Mouse (Mus musculus): ENCODE measurements around the gene Chtf18.
"Not testable (repeated sequence)": the region's sequence is repeated elsewhere in the genome, so short reads cannot be mapped to it uniquely, and the experiment has no call there.

Chtf18 gene

GRCm38 (mm10) chr17:25727265-25728008 lies at the start of gene Chtf18, which contains the start of gene Rpusd1:
TSS of gene Chtf18 (minus strand) at chr17:25727419.
TSS of gene Rpusd1 (plus strand) at chr17:25727670.
- DNase-seq (ENCODE audit: low spot score in 2 of 2): peak; percentile 100

DNA sequence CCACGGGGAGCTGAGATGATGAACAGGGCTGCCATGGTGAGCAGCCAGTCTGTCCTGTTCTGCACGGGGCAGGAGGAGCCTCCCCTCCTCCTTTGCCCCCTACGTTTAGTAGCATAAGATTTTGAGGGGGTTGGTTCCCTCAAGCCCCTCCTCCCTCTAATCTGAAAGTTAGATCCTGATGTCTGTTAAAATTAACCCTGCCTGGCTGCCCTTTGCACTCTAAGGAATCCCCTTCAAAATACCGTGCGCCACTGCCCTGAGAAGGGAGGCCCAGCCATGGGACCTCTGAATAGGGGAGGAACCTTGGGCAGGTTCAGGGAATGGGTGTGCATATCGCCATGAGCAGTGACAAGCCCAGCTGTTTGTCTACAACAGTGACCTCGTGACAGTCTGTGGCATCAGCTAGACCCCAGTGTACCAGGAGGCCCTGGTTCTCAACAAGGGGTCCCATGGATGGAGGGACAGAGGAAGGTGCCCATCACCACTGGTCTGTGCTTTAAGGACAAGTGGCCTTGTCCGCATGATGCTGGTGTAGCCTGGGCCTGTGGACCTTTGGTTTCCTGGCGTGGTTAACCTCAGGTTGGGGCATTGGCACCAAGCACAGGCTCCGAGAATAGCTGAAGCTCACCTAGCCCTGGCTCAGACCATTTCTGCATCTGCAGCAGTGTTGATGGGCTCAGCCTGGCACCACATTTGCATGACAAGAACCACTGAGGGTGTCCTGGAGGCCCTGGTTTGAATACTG lies 48.3 kb upstream of the Chtf18 start:
- no peak for DNase-seq (ENCODE audit: low spot score in 2 of 2)

DNA sequence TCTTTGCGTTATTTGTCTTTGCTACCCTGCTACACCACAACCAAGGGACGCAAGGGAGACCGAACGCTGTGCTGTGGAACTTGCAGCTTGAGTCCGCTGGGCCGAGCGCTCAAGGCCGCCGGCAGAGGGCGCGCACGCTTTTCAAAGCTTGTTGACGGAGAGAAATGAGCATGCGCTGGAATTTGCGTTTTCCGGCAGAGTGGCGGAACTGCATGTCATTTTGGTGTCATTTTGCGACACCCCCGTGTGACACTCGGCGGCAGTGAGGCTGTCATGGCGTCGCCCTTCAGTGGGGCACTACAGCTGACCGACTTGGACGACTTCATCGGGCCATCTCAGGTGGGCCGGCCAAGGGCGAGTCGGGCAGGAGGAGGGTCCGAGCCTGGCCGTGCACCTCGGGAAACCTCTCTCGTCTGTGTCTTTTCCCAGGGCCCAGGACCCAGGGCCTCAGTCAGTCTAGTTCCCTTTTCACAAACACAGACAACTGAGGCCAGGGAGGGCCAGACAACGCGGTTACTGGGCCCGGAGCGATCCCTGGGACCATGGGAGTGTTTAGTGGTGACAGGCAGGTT lies 46.4 kb upstream of the Chtf18 start, which contains the start of gene Narfl:
Gene Narfl, plus strand, starts transcription at position 228 of the 572 bp plus-strand sequence.
- peak; percentile 98 to 99 for DNase-seq (ENCODE audit: low spot score in 2 of 2)

DNA sequence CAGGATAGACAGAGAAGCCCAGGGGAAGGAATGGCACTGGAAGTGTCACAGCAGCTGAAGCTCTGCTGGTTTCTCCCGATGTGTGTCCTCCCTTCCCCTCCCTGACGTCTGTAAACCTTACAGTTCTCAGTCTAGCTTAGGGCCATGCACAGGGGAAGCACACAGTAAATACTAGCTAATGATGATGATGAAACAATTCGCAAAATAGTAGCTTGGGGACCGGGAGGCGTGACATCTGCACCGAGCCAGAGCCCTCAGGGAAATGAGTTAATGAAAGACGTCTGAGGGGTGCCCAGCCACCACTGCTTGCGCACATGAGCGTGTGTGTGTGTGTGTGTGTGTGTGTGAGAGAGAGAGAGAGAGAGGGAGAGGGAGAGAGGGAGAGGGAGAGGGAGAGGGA lies 42.1 kb upstream of the Chtf18 start:
- DNase-seq (ENCODE audit: low spot score in 2 of 2): no peak

- no peak for DNase-seq (ENCODE audit: low spot score in 2 of 2)
Measured at GRCm38 (mm10) chr17:25765886-25766285, 38.7 kb upstream of the Chtf18 start.

- DNase-seq (ENCODE audit: low spot score in 2 of 2): no peak
Measured at GRCm38 (mm10) chr17:25762591-25762990, 35.4 kb upstream of the Chtf18 start.

- peak; percentile 44 to 73 for DNase-seq (ENCODE audit: low spot score in 2 of 2)
Measured at GRCm38 (mm10) chr17:25761561-25761970, 34.3 kb upstream of the Chtf18 start.

DNA sequence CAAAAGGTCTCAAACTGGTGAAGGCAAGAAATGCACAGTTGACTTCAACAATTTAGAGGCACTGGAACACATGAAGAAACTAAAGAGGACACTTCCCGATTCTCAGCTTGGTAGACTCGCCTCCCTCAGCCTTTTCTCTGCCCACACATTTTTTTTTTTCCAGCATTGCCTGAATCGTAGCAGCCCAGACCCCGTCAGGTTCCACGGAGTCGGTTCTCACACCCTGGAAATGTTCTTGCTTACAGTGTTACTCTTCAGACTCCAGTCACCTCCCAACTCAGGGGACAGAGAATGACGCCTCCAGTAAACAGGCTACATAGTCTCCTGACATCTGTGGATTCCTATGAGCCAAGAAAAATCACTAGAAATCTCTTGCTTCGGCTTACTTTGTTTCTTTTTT lies 32.9 kb upstream of the Chtf18 start:
- DNase-seq (ENCODE audit: low spot score in 2 of 2): no peak

DNA sequence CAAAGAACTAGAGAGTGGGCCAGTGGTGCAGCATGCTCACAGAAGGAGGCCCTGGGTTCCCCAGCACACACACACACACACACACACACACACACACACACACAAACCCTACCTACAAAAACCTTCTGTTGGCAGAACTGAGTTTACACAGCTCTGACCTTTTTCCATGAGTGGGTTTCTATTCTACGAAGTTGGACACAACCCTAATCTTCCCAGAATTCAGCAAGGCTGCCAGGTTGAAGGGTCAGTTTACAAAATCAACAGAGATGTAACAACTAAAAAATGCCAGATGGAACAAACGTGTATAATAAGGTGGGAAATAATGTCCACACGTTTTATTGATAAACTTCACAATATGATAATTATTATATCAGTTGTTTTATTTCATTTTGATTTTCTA lies 30.5 kb upstream of the Chtf18 start:
- DNase-seq (ENCODE audit: low spot score in 2 of 2): no peak

DNA sequence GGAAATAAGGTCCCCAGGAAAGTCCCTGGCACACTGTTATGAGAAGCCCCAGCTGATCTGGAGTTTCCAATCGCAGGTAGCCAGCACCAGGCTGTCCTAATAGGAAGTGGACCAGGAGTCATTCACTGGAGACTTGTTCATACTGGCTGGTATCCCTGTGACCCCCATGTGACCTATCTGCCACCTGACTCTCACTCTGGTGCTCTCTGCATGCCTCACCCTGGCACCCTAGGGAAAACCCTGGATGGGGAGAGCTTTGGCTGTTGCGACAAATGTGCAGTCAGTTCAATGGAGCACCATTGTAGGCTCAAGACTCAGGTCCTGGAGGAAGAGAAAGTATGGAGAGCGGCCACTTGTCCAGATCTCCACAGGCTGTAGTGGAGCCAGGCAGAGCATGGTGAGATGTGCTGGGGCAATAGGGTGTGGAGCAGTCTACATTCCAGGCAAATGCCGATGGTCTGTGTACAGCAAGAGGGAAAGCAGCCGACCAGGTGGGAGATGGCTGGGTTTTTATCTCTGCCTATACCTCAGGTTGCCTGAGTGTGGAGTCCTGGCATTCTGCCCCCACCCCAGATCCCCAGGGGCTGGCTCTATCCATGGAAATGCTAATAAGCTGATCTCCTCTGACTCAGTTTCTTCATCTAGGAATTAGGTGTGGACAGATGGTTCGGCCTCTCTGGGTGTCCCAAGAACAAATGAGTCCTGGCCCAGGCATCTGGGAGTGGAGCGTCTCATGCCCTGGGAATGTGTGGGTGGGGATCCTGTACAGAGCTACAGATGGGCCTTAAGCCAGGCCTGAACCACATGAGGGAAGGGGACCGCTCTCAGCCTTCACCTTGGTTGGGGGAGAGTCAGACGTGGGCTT lies 29.4 kb upstream of the Chtf18 start:
- DNase-seq (ENCODE audit: low spot score in 2 of 2): no peak

DNA sequence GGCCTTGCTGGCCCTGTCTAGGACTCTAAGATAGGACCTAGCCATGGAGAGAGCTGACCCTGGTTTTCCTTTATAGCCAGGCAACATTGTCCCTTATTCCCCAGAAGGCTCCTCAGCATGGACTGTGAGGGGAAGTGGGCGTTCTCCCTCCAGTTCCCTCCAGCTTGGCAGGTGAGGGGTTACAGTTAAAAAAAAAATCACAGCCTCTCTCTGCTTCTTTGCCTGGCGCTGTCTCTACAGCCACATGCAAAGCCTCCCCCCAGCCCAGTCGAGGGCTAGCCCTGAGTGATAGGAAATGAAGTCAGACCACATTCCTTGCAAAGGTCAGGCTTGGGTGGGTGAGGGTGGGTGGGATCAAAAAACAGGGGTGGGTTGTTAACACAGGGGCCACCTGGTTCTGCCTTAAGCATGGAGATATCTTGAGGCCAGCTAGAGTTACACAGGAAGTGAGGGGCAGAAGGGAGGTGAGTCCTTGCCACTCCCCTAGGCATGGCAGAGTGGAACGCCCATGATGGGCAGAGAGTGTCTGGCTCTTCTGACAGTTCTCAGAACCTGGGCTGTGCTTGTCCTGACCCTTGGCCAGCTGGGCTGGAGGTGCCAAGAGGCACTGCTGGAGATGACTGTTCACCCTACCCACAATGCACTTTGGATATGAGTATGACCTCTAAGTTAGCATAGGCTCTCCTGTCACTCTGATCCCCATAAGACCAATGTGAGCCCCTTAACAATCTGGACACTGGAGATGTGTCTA lies 28.6 kb upstream of the Chtf18 start:
- no peak for DNase-seq (ENCODE audit: low spot score in 2 of 2)

- DNase-seq (ENCODE audit: low spot score in 2 of 2): no peak
Measured at GRCm38 (mm10) chr17:25755086-25755485, 27.9 kb upstream of the Chtf18 start.

- DNase-seq (ENCODE audit: low spot score in 2 of 2): no peak
Measured at GRCm38 (mm10) chr17:25754241-25754640, 27.0 kb upstream of the Chtf18 start, which contains the start of gene Msln. TSS of gene Msln (minus strand) at chr17:25754378.

- peak in 1 of 2 experiments; percentile 73 for DNase-seq (ENCODE audit: low spot score in 2 of 2)
Measured at GRCm38 (mm10) chr17:25751446-25751845, 24.2 kb upstream of the Chtf18 start.

- DNase-seq (ENCODE audit: low spot score in 2 of 2): no peak
Measured at GRCm38 (mm10) chr17:25749314-25749713, 22.1 kb upstream of the Chtf18 start.

GRCm38 (mm10) chr17:25748238-25748637 lies 21.0 kb upstream of the Chtf18 start:
- no peak for DNase-seq (ENCODE audit: low spot score in 2 of 2)

DNA sequence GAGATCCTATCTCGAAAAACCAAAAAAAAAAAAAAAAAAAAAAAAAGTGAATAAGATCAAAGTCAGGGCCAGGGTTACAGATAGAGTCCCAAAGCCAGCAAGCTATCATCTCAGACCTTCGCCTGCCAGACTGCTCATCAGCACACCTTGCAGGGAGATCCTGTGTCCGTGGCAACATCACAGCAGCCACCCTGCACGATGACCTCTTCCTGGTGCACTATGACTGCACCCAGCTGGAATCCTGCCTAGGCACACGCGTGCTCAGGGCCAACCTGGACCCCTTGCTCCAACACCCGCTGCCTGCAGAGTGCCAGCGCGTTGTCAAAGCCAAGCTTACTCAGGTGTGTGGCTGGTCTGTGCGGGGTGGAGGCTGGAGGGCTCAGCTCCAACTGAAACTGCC lies 17.1 kb upstream of the Chtf18 start:
- DNase-seq (ENCODE audit: low spot score in 2 of 2): no peak

- no peak for DNase-seq (ENCODE audit: low spot score in 2 of 2)
Measured at GRCm38 (mm10) chr17:25743831-25744230, 16.6 kb upstream of the Chtf18 start.

GRCm38 (mm10) chr17:25741471-25741870 lies 14.3 kb upstream of the Chtf18 start:
- not testable (repeated sequence) for DNase-seq (ENCODE audit: low spot score in 2 of 2)

DNA sequence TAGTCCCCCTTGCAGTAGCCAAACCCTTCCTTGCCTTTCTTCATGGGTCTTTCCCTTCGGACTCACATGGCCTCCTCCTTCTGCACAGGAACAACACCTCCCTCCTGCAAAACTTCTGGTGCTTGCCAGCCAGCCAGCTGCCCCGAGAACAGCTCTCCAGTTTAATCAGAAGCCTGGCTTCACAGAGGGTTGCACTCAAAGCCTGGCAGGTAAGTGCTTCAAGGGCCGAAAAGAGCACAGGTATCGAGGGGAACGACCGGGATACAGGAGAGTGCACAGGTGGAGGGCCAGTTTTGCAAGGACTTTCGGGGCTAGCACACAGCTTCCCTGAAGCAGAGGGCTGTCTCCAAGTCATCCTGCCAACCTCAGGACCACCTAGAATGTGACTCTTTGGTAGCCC lies 11.6 kb upstream of the Chtf18 start:
- no peak for DNase-seq (ENCODE audit: low spot score in 2 of 2)

DNA sequence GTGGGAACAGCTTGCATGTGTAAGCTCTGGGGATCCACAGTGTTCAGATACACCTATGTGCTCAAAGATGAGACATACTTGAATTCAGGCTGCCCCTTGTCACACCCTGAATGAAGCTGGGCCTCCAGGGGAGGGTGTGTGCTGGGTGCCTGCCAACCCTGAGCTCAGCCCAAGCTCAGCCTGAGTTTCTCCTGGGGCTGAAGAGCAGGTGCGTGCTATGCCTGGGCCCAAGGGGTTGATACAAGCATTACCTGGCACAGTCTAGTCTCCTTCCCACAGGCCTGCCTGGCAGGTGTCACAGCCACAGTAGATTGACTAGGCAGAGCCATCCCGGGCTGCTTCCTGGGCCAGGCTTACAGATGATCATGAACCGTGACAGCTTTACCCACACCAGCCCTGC lies 8.5 kb upstream of the Chtf18 start, which contains the start of gene Mslnl:
Gene Mslnl, plus strand, starts transcription at position 298 of the 400 bp plus-strand sequence.
- no peak for DNase-seq (ENCODE audit: low spot score in 2 of 2)

Data from right cerebral cortex, postnatal 10 days (tissue).